Mouse (Mus musculus) liver, adult 2 months (tissue): ENCODE data around the gene Rrp7a. TPM values are rescaled to one million over a fixed set of nuclear protein-coding genes. Genes with fewer than 3 reads are reported as not detected.

Experiments used
- DNase-seq: peaks from one replicate; pipeline ENCODE4 v3.0.0-alpha.2; 2011; ENCODE audit warnings: low read depth, low spot score; ENCODE audit errors: extremely low read depth
- H3K27ac ChIP-seq: fragments of 200-500 bp; replicated peaks from 2 replicates; pipeline ENCODE4 v1.5.1; 2012; ENCODE audit warnings: low read depth, mild to moderate bottlenecking, control low read depth, inconsistent platforms, low read length; ENCODE audit not compliant: insufficient read depth
- H3K27me3 ChIP-seq: fragments of 200-500 bp; 2 replicates; pipeline ENCODE4 v1.6.1; 2012; ENCODE audit warnings: mild to moderate bottlenecking, moderate library complexity, low read length, inconsistent platforms; ENCODE audit not compliant: control insufficient read depth, insufficient read depth
- H3K36me3 ChIP-seq: fragments of 200-500 bp; 2 replicates; pipeline ENCODE4 v1.6.1; 2012; ENCODE audit warnings: low read length, inconsistent platforms; ENCODE audit not compliant: control insufficient read depth, insufficient read depth
- H3K4me1 ChIP-seq: fragments of 200-500 bp; 2 replicates; pipeline ENCODE4 v1.6.1; 2011; ENCODE audit warnings: low read length; ENCODE audit not compliant: control insufficient read depth, insufficient read depth
- H3K4me3 ChIP-seq: fragments of 200-500 bp; 2 replicates; pipeline ENCODE4 v1.5.1; 2011; ENCODE audit warnings: low read depth, mild to moderate bottlenecking, control low read depth, low read length, moderate library complexity; ENCODE audit not compliant: insufficient read depth
- H3K79me2 ChIP-seq: fragments of 200-500 bp; 2 replicates; pipeline ENCODE4 v1.6.1; 2012; ENCODE audit warnings: inconsistent platforms, mild to moderate bottlenecking, low read length, moderate library complexity; ENCODE audit not compliant: control insufficient read depth, insufficient read depth
- H3K9ac ChIP-seq: fragments of 200-500 bp; 2 replicates; pipeline ENCODE4 v1.6.1; 2012; ENCODE audit warnings: low read depth, mild to moderate bottlenecking, control low read depth, inconsistent platforms, low read length
- CTCF ChIP-seq: fragments of 200-500 bp; IDR thresholded peaks from 2 replicates; pipeline ENCODE4 v1.5.1; 2011; ENCODE audit warnings: low read depth, low read length, control low read depth
- POLR2A ChIP-seq: fragments of 200-500 bp; IDR thresholded peaks from 2 replicates; pipeline ENCODE4 v1.6.1; 2011; ENCODE audit warnings: low read length, control low read depth; ENCODE audit not compliant: insufficient read depth; ENCODE audit errors: extremely low read depth
- WGBS: fragments of 180-500 bp; shearing (Covaris S2); methylation state at CpG from one replicate; pipeline ENCODE4 v1.1.7; 2018; 5-methylcytosine and 5-hydroxymethylcytosine counted together
- polyA plus RNA-seq: library from polyadenylated mRNA; depleted of rRNA; stranded (reverse); fragments of >200 nt; gene quantifications from 2 replicates; pipeline ENCODE4 v1.2.3, GENCODE M21; 2012; rRNA removed
- total RNA-seq: library from RNA; depleted of rRNA; stranded (reverse); fragments of >200 nt; gene quantifications from 2 replicates; pipeline ENCODE4 v1.2.3, GENCODE M21; 2014; rRNA removed

Rrp7a gene
- total RNA-seq (9.1 and 19.3 TPM in 2 replicates), polyA plus RNA-seq (44.1 and 44.7 TPM in 2 replicates)

- Histone ChIP-seq H3K4me3 (peak within 1 kb of the TSS; percentile 100), H3K27ac (peak within 1 kb of the TSS; percentile 56), H3K27me3 (no peaks in the 10 kb centered on the region), H3K79me2 (peaks cover 9% of the 10 kb centered on the region; the same call in 1 of the 2 replicates), H3K36me3 (peaks cover 3% of the 10 kb centered on the region), H3K9ac (peak within 1 kb of the TSS; percentile 97), H3K4me1 (peaks cover 5% of the 10 kb centered on the region; the same call in 1 of the 2 replicates)
- TF ChIP-seq CTCF (no peak), POLR2A (0 out of 2 replicates have a peak, but pooled peaks have one; percentile 40)
- 7% methylated on average over 32 of the region's 32 CpGs for WGBS
- DNase-seq = peak; percentile 65
These were observed at the start of gene Rrp7a for GRCm38 (mm10) chr15:83122566-83123145. Rrp7a (minus strand) TSS chr15:83122801.

DNA sequence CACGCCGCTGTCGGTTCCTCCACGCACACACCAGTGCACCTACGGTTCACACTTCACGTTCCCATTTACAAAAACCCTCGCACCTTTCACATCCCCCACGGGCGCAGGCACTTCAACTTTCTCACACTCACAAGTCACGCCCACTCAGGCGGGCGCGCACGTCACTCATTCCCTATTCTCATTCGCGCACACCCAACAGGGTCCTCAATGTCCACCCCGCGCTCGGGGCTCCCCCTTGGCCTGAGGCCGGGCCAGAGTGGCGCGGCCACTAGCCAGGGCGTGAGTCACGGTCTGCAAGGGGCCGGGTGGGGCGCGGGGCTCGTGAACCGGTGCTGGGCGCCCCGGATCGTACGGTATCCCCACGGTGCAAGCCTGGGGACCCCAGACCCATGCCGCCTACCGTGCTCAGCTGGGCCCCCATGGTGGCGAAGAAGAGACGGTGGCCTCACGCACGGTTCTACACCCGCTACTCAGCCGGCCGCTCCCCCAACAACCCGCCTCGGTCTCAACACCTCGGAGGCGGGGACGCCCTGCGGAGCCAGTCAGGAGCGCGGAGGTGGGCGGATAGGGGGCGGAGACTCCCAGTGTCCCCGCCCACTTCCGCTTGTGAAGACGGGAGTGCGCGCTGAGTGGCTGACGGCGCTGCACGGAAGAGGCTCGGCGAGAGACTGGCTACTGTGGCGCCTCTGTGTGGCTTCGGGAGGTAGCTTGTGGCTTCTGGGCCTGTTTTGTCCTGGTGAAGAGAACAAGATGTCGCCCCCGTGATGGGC, 49.3 kb upstream of the Rrp7a start:
- peak; percentile 86 for DNase-seq
- Histone ChIP-seq H3K36me3 (no peaks in the 10 kb centered on the region), H3K79me2 (peaks cover 31% of the 10 kb centered on the region; the same call in 1 of the 2 replicates), H3K9ac (peak overlapping the region; percentile 87), H3K4me1 (peaks cover 33% of the 10 kb centered on the region), H3K4me3 (peak overlapping the region; percentile 80), H3K27me3 (no peaks in the 10 kb centered on the region), H3K27ac (peak overlapping the region; percentile 91)
- TF ChIP-seq POLR2A (peak; percentile 92), CTCF (peak; percentile 61)
- under 1% methylated on average over 67 of the region's 67 CpGs for WGBS

DNA sequence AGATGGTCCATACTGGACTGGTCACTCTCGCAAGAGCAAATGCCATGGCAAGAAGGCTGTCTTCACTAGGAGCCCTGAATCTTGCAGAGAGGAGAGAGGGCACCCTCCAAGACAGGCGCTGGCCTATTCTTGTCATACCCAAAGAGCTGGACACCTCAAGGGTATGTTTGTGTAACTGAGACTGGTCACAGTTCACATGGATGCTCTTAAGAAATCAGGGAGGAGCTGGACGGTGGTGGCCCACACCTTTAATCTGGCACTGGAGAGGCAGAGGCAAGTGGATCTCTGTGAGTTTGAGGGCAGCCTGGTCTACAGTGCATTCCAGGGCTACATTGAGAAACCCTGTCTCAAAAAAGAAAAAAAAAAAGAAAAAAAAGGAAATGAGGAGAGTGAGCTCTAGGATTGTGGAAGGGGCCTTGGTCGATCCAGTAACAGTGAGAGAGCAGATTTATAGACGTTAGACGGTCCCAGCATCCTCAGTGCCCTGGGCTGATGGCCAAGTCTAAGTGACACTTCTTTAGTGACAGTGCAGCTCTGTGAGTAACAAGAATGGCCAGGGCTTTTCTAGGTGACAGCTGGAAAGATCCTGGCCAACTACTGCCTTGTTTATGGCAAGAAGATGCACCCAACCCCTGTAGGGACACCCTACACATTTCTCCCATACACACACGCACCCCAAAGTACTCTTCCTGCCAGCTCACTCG, 48.5 kb upstream of the Rrp7a start:
- WGBS = 22% methylated on average over 8 of the region's 8 CpGs
- Histone ChIP-seq H3K27me3 (no peaks in the 10 kb centered on the region), H3K79me2 (peaks cover 36% of the 10 kb centered on the region; the same call in 1 of the 2 replicates), H3K4me3 (peak overlapping the region; percentile 80), H3K9ac (peak overlapping the region; percentile 87), H3K4me1 (peaks cover 38% of the 10 kb centered on the region), H3K36me3 (no peaks in the 10 kb centered on the region), H3K27ac (peak overlapping the region; percentile 91)
- DNase-seq = no peak
- TF ChIP-seq CTCF (no peak), POLR2A (no peak)

DNA sequence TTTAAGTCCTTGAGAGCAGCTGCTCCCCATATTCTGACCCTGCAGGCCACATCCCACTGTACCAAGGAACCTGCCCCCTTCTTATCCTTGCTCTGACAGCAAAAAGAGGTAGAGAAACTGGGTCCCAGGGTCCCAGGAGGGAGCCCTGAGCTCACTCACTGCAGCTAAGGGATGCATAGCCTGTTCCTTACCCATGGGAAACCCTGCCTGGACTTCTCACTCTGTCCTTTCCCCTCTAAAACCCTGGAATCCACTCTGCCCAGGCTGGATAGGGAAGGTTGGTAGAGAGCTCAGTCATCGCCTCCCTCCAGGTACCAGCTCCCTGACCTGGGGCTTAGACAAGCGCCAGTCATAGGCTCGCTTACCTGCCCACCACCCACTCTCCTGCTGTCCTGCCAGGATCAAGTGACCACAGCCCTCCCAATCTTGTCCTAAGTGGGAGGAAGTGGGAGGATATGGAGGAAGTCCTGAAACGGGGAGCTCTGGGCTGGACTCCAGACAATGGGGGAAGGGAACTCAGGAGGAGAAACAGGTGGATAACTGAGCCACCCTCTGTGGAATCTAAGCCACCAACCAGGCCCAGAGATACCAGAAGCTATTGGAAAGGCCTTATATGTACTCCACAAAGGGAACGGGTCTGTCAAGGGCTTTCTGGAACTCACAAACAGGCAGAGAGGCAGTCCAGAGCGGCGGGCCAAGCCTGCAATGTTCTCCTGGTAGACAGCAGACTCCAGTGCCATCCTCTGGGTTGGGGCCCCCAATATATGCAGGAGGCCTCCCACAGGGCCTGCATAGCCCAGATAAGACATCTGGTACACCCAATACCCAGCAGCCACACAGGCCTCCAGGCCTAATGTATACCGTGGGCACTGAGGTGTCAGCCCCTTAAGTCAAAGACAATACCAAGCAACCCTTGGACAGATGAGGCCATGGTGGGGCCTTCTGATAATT, 47.4 kb upstream of the Rrp7a start:
- Histone ChIP-seq H3K4me3 (peak overlapping the region; percentile 36), H3K4me1 (peaks cover 43% of the 10 kb centered on the region), H3K79me2 (peaks cover 39% of the 10 kb centered on the region; the same call in 1 of the 2 replicates), H3K27me3 (no peaks in the 10 kb centered on the region), H3K36me3 (peaks cover 1% of the 10 kb centered on the region; the same call in 1 of the 2 replicates), H3K9ac (peak overlapping the region; percentile 87), H3K27ac (peak overlapping the region; percentile 91)
- 34% methylated on average over 8 of the region's 8 CpGs for WGBS
- DNase-seq = no peak
- TF ChIP-seq POLR2A (0 out of 2 replicates have a peak, but pooled peaks have one; percentile 8), CTCF (no peak)
